Mouse (Mus musculus) mouse embryonic stem cell (cell line): ENCODE measurements at regions not wholly inside any gene's neighbourhood (a gene's known extent, or its start where the extent isn't known, plus 50 kb on each side); places are given as distances from the start of the nearest gene placed in this dataset.

Experiments
- in situ Hi-C, 2 experiments: fragments of 300-500 bp; cut with MboI; formaldehyde crosslinking; loops; 1 replicate in 1 of 2; 3 replicates in 1 of 2; pipeline ENCODE4 v1.14.3; 2019 to 2020; ENCODE audit warnings: low sequenced_read_pairs in 2 of 2, low pct_unique_long_range_greater_than_20kb in 1 of 2, mixed read lengths in 1 of 2; ENCODE audit not compliant: unreplicated experiment in 1 of 2

DNA sequence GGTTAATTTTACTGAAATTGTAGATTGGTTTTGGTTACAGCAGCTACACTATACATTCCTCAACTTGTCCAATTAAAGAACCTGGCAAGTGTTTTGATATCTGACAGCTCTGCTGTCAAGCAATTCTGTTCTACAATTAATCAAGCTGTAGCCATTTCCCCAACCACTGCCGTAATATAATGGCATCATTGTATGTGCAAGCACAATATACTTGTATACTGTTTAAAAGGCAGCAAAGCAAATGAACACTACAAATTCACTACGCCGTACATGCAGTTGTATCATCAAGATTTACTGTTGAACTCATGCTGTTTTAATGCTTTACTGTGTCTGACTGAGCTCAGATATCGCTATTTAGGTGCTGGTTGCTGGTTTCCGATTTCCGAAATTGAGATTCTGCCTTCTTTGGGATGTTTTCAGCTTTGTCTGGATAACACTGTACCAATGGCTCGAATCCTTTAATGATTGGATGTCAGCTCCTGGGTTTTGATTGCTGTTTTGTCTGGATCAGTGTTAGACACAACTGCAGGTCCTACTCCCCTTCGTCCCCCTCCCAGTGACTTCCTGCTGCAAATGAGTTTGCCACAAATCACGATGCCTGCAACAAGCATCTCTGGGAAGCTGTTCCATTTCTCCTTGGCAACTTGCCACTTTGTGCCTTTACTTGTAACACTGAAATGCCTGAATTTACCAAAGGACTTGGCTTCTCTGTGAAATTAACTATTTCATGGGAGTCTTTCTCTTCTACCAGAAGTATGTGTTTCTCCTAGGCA is 294.4 kb upstream of the Tank start:
- in situ Hi-C loops = no loop called here

DNA sequence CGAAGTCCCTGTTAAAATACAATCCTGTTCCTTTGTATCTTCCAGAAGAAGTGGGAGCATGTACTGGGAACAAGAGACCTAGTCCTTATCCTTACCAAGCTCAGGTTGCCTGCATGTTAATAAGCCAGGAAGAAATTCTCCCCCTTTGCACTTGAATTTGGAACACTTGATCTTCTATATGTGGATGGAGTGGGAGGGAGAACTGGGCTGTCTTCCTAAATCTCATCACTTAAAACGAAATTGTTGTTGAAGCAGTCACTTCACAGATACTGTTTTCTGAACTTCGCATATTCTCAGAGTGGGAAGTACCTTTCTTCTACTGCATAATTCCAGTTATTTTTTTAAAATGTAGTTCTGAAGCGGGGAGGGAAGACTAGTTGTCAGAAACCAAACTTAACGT is 305.7 kb upstream of the Tank start:
- in situ Hi-C loops = no loop called here

DNA sequence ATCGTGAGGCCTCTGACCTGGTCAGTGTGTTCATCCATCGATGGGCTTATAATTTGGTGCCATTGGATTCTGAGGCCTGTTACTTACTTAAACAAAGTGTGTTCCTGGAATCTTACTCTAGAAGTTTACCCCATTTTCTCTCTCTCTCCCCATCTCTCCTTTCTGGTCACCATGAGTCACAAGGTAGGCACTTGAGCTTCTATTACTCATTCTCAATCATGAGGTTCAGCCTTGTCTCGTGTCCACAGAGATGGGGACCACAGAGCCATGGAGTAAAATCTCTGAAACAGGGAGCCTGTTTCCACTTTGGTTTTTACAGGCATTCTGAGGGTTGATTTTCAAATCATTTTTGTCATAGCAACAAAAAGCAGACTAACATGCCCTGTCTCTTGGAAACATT is 304.7 kb upstream of the Rbms1 start:
- in situ Hi-C loops = no loop called here

DNA sequence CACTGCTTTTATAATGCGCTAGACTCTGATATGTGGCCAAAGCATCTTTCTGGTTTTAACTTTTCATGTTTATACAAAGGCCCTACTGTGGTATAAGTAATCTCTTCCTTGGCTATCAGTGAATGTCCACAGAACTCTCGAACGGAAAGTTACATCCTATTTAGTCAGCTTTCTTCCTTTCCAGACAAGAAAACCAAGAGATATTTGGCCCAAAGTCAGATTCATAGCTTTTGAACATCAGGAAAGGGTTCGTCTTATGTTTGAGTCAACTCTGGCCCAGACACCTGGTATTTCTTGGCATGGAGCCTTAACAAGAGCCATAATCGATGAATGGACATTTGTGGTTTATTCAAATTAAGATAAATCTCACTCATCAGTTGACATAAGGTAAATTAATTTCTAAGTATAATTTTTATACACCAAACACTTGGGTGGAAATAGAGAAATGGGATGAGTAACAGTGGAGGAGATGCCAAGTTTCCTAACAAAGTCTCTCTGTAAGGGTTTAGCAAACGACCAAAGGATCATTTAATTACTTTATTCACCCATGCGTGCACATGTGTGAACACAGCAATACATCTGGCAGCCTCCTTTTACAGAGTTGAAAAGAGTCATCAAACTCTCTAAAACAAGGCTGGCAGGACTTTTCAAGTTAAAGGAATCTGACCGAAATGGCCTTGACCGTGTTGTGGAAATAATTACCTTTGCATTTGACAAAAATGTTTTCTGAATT is 287.2 kb upstream of the Rbms1 start:
- in situ Hi-C loops = no loop called here

DNA sequence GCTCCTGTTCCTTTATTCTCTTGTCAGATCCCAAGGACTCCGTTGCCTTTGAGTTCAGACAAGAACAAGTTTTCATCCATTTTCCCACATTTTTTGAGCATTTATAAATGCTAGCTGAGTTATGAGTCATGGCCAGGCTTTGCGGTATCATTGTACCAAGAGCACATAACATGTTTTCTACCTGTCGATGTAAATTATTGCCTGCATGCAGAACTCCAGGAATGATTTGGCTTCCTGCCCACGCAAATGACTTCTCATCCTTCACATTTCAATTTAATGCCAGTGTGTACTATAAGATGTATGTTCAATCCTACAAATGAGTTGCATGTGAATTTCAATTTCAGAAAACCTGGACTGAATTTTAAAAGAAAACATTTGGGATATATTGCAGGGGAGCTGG is 285.0 kb upstream of the Rbms1 start:
- in situ Hi-C loops = no loop called here

DNA sequence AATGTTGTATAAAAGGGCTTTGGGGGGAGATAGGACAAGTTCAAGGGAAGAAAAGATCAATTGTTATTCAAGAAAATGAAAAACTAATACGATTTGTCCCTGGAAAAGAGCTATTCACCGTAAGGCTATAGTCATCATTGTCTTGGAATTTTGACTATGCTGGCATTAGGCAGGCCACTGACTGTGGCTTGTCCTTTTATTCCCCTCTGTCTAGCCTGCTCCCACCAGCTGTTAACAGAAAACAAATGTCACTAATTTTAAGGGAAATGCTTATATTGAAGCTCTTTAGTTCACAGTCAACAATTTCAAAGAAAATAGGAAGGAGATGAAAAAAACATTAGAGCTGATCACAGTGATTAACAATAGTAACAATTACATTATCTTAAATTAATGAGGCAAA is 284.3 kb upstream of the Rbms1 start:
- in situ Hi-C loops = no loop called here

DNA sequence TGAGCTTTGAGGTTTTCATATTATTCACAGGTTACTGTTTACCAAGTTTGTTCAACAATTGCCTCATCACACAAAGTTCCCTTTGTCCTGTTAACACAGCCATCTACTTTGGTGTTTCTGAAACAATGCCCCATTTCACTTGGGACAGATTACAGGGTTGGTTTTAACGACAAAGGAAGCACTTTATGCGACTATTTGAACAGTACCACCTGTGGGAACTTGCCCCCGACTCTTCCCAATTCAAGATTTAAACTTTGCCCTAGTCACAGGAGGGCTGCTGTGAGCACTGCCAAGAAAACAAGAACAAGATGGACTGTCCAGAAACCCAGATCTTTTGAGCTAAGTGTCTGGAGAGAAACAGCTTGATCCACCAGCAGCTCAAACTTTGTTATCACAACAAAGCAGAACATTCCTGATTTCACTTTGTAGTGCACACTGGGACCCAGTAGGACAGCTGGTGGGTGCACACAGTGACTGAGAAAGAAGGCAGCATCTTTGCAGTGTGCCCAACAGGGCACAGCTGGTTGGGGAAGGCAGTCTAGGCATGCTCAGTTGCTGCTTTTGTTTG is 283.8 kb upstream of the Rbms1 start:
- in situ Hi-C loops = no loop called here

DNA sequence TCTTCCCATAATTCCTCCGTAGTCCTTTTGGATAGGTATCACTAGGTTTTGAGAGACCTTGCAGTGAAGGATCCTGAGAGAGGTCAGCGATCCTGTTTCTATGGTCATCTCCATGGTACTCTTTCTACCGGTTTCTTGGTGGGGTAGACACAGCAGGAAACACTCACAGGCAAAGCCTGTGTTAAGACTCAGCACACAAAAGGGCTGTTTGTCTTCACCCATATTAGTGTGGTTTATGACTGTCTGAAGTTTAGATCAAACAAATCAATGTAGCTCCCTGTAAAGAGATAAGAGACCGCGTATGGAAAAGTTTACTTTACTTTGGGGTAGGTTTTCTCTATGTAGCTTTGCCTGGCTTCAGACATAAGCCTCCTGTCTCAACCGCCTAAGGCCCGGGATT is 282.5 kb upstream of the Rbms1 start:
- in situ Hi-C loops = no loop called here

DNA sequence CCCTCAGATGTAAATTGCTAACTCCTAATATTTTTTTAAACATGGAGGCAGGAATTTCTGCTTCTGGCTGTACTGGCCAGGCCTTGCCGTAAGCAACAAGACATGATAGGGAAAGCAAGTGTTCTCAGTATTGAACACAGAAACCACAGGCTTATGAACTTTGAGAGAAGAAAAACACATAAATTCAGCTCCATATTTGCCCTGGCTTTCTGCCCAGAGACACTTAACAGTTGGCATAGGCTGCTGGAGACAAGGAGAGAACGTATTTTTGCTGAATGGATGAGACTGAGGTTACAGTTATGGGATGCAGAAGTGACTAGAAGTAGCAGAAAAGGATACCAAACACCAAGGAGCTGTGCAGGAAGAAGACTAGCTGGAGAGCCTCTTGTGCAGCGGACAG is 258.7 kb upstream of the Rbms1 start:
- in situ Hi-C loops = no loop called here

DNA sequence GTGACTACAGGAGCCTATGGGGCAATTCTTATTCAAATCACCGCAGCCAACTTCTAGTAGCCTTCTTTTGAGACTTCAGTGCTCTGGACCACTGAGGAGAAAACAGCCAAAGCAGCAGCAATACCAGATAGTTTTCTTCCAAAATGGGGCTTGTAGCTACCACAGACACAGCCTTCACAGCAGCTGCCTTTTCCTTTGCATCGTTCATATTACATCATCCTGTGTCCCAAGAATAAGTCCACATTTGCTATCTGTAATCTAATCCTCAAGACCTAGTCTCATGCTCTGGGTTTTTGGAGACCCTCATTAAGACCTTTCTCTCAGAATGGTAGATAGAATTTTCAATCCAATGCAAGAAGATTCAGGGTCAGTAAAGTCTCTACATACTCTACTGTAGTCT is 258.2 kb upstream of the Rbms1 start:
- in situ Hi-C loops = no loop called here

DNA sequence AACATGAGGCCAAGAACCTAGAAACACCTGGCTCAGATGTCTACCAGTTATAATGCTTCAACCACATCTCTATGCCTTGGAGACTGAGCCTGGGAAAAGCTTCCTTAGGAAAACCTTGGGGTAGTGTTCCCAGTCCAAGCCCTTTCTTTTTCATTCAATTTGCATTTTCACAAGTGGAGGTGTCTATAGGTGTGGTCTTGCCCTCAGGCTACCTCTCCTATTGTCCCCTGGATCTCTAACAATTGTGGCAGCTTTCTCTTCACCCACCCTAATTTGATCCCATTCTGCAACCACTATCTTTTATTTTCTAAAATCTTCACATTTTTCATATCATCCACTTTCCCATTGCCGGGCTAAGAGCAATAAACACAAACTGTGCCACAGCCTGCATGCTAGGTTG is 251.0 kb upstream of the Rbms1 start:
- in situ Hi-C loops = no loop called here

DNA sequence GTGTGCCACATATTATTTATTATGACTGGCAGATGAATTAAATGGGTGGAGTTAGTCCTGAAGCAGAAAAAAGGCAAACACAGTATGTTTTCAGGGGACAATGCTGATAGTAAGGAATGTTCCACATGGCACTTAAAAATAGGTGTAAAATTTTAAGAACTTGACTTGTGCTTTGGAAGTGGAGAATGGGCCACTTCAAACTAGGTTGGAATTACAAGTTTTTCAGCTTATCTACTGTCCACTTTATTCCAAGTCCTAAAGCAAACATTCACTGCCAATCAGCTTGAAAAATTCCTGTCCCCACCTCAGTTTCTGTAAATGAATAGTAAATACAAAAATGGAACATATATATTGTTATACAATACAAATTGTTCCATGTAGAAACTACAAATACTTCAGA is 238.4 kb upstream of the Rbms1 start:
- in situ Hi-C loops = no loop called here

DNA sequence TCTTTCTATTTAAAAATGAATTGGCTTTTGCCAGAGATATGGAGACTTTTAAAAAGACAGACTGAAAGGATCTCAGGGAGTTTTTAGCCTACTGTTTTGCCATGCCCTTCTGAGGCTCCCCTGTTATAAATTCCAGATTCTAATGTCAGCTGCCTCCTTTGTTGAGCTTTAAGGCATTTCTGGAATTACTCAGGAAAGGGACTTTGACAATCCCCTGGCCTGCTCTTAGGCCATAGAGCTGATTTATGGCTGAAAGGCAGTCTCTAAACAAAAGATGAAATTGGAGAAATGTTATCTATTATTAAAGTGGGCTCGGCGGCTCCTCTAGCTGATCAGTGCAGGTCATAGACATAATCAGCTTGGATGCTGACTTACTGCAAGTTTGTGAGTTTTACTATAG is 231.0 kb upstream of the Rbms1 start:
- in situ Hi-C loops = no loop called here

DNA sequence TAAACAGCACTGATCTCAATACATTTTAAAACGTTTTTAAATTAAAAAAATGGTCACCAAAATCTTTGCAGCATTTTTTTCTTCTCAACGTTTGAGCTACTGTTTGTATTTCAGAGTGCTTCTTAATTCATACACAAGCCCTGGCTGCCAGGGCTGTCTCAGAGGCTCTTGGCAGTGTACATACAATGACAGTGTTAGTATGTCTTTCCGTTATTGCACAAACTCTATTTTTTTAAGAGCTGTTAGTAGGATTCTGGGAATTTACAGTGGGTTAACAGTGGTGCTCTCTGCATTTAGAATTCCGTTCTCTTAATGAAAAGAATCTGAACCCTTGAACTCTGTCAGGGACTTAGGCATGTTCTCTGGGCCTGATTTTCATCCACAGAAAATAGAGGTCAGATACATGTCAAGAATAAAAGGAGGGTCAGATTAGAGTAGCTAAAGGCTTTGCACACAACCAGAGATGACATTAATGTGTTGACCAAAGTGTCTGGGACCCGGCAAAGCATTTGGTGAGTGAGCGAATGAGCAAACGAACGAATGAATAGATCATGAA is 219.5 kb upstream of the Rbms1 start:
- in situ Hi-C loops = no loop called here

DNA sequence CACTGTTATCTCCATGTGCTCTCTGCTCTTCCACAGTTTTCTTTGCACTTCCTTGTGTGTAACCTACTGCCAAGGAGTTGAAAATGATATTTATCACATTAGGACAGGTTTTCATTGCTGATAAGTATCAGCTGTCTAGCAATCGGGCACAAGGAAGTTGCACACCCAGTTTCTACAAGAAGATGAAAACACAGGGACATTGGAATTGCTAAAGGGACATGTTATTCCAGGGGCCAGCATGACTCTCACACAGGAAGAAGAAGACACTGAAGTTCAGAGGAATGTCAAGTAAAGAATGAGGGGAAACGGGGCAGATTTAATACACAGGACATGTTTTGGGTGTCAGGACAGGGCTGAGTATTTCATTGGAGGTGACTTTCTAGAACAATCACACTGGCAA is 214.8 kb upstream of the Rbms1 start:
- in situ Hi-C loops = no loop called here

DNA sequence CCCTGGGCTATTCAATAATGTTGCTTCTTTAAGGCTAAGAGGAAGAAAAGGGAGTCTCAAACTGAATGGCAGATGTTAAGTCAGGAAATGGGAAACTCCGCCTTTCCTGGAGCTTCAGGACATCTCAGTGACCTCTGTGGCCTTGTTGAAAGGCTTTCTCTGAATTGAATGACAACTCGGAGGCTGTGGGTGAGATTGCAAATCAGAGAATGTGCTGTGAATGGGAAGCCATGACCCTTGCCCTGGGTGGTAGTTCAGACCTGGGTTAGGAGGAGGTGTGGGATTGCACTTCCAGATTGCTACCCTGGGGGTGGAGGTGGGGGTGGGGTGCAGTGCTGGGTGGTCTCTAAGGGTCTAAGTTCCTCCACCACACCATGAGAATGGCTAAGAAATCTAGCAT is 213.8 kb upstream of the Rbms1 start:
- in situ Hi-C loops = no loop called here

DNA sequence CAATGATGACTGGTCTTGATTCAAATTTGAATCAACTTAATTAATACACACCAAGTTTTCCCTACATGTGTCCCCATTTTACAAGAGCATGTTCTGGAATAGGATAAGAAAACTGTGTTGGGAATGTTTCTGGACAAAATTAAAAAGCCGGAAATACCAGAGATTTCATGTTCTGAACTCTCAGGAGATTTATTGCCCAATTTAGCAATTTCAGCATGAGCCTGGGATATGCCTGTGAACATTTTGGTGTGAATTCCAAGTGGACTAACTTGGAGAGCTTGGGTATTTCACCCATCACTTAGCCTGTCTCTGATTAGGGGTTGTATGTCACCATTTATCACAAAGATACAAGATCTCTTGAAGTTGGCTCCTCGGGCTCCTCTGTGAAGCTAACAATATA is 210.6 kb upstream of the Rbms1 start:
- in situ Hi-C loops = no loop called here

DNA sequence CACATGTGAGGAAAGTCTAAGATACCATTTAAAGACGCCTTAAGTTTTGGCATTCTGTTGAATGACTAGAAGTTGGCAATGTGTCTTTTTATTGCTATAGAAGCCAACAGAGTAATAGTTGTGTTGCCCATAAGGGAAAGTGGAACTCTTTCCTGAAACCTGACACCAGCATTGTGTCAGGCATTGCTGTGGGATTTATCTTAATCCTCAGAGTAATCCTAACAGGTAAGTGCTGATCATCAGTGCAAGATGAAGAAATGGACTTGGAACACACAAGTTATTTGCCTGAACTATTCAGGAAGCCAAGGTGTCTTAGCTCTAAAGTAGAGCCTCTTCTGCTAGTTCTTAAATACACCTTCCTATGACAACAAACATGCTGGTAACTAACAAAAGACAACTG is 198.3 kb upstream of the Rbms1 start:
- in situ Hi-C loops = no loop called here

DNA sequence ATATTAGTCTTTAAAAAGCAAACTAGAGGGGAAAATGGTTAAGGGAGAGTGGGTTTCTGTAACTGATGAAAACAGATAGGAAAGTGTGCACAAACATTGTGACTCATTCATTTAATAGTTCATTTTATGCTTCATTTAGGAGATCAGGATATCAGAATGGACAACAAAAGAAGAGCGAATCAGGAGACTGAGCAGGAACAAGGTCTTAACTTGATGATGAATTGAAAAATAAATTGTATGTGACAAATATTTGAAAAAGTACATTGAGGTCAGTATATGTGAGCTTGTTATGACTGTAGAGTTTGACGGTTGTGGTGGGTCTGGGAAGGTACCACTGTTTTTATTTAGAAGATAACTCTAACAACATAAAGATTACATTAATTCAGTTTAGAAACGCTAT is 196.8 kb upstream of the Rbms1 start:
- in situ Hi-C loops = no loop called here
